Mouse (Mus musculus): Measurements from ENCODE around the gene Tmem210.

Gene Tmem210

DNA sequence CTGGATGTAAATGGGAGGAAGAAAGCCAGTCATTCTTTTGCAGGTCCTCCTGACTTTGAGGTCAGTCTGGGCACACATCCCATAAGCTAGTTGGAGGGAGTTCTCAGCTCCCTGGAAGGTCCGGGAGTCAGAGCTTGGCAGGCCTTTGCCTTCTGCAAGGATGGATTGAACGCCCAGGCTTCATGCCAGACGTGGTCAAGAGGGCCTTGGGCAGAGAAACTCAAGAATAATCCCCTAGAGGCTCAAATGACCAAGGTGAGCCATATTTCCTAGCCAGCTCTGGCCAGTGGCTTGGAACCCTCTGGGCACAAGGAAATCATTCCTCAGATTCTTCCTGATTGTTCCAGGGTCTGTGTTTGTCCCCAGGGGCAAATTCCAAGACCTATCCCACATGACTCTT, 23.1 kb upstream of the Tmem210 start:
- no peak for DNase-seq (ENCODE audit: low read depth, low spot score)

DNA sequence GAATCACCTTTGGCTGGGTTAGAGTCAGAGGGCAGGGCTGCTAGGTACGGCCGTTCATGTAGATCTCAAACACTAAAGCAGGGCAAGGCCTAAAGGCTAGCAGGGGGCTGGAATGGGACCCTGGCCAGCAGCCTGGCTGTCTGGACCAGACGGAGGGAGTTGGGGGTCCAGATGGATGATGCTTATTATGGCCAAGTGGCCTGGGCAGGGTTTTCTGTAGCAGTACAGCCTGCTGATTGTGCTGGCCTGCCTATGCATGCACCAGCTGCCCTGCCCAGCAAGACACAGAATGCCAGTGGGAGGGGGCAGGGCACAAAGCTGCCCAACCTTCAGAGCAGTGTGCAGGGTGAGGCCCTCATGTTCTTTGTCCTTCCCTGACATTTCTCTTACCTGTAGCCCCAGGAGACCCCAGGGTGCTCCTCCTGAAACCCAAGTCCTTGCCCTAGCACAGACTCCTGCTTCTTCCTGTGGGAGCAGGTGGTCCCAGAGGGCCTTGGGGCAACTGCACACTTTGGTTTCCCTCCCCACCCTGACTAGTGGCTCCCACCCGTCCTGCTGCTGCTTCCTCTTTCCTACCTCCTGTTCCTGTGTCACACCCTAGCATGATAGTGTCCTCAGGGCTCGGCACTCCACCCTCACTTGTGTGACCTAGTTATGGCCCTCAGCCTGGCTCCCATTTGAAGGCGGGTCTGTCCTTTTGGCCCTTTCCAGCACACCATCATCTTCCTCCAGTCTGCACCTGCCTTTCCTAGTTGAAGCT, 21.9 kb upstream of the Tmem210 start:
- no peak for DNase-seq (ENCODE audit: low read depth, low spot score)

- no peak for DNase-seq (ENCODE audit: low read depth, low spot score)
These were observed 21.2 kb upstream of the Tmem210 start for GRCm38 (mm10) chr2:25266720-25267119.

DNA sequence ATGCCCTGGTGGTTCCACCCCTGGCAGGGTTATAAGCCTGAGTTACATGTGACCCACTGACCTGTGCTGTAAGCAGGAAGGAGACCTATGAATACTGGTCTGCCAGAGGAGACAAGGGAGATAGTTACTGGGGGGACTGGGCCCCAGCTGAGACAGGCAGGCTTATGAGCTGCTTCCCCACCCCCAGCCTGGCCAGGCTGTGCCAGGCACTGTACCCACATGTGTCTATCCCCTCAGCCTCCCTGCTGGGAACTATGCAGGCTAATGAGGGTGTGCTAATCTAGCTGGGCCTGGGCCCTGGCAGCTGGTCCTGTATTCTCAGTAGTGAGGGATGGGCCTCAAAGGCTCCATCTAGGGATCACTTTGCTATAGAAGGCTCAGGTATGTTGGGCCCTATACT, 20.7 kb upstream of the Tmem210 start:
- no peak for DNase-seq (ENCODE audit: low read depth, low spot score)

DNA sequence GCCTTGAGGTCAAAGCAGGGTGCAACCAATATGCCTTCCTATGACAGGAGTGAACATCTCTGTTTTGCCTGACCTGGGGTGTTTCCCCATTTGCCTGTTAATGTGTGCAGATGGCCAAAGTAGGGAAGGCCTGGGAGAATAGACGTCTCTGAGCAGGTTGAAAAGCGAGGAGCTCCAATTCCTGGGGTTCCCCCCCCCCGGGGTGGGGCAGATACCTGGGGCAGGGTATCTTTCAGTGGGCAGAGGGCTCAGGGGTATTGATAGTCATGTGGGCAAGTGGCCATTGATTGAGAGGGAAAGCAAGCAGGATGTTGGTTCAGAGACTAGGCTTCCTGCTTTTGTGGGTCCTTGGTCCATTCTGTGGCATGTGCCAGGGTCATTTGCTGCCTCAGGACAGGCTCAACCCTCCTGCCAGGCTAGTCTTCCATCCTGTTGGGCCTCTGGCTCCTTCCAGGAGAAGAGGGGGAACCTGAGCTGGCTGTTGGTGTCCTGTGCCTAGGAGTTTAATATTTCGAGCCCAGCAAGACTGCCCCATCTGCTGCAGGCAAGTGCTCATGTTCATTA, 20.1 kb upstream of the Tmem210 start:
- DNase-seq (ENCODE audit: low read depth, low spot score): no peak

DNA sequence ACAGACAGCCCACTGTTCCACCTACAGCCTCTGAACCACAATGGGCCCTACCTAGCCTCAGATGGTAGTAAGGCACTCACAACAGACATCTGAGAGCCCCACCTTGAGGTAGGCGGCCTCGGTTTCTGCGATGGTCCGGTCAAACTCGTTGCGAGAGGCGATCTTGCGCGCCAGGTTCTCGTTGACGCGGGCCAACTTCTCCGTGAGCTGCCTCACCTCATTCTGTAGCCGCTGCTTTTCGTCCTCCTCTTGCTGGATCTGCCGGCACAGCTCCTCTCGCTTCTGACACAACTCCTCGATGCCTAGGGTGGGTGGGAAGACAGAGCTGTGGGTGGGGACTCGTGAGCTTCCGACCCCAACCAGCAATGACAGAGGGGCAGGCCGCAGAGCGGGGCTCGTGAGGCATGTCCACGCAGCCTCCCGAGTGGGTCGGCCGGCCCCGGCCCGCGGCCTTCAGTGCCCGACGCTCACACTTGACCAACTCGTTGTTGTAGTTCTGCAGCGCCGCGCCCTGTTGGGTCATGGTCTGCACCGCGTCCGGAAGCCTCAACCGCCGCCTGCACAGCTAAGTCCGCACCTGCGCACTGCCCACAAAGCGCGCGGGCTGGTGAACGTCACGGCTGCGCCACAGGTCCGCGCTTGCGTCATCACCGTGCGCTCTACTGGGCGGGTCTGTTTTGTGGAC, 16.0 kb upstream of the Tmem210 start, which contains the start of the genes Ssna1 and Anapc2:
Gene Ssna1, minus strand, starts transcription at position 612 of the 685 bp plus-strand sequence.
Gene Anapc2, plus strand, starts transcription at position 652 of the 685 bp plus-strand sequence.
- DNase-seq (ENCODE audit: low read depth, low spot score): peak; percentile 97

GRCm38 (mm10) chr2:25272515-25272914, 15.4 kb upstream of the Tmem210 start:
- no peak for DNase-seq (ENCODE audit: low read depth, low spot score)

GRCm38 (mm10) chr2:25273010-25273409, 14.9 kb upstream of the Tmem210 start:
- no peak for DNase-seq (ENCODE audit: low read depth, low spot score)

DNA sequence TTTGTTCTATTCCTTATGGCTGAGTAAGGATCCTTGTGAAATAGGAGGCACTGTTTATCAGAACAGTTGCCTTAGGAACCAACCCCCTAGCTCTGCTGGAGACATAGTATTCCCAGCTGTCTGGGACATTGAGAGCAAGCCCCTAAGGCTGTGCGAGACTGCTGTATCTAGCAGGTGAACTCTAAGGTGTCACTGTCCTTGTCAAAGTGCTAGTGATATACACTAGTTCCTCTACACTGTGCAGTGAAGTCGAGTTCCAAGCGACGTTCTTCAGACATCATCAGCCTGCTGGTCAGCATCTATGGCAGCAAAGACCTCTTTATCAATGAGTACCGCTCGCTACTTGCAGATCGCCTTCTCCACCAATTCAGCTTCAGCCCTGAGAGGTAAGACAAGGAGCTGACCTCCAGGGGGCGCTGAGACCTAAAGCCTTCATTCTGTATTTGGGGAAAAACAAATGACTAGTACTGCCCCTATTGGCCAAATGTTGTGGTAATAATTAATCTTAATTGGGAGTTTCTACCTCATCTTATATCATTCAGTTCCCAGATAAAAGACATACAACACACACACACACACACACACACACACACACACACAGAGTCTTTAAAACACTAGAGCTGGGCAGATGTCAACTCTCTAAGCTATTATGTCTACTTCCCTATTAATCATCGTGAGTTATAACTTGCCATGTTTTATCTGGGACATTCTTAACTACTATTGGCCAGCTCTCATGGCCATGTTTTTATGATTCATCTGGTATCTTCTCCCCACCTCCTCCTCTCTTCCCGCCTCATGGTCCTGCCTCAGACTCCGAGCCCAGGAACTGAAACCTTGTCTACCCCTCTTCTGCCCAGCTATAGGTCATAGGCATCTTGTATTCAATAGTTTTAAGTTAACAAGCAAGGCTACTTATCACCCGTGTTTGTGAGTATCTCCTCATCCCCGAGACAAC, 8.7 kb upstream of the Tmem210 start:
- peak; percentile 81 for DNase-seq (ENCODE audit: low read depth, low spot score)

DNA sequence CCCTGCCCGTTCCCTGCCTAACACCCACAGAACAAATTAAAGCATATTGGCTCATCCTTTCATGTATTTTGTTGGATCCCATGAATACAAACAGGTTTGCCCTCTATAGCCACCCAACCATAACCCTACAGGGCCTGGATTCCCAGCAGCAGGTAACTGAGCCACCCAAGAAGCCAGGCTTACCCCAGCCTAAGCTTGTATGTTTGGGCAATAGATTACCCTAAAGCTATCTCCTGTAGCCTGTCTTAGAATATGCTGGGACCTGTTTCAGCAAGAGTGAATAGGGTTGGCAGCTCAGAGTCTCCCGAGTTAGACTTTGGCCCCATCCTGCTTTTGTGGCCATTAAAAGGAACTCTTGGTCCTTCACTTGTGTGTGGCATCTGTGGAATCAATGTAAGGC, 2.4 kb upstream of the Tmem210 start:
- DNase-seq (ENCODE audit: low read depth, low spot score): no peak

GRCm38 (mm10) chr2:25286314-25286713, 1.6 kb upstream of the Tmem210 start:
- no peak for DNase-seq (ENCODE audit: low read depth, low spot score)

DNA sequence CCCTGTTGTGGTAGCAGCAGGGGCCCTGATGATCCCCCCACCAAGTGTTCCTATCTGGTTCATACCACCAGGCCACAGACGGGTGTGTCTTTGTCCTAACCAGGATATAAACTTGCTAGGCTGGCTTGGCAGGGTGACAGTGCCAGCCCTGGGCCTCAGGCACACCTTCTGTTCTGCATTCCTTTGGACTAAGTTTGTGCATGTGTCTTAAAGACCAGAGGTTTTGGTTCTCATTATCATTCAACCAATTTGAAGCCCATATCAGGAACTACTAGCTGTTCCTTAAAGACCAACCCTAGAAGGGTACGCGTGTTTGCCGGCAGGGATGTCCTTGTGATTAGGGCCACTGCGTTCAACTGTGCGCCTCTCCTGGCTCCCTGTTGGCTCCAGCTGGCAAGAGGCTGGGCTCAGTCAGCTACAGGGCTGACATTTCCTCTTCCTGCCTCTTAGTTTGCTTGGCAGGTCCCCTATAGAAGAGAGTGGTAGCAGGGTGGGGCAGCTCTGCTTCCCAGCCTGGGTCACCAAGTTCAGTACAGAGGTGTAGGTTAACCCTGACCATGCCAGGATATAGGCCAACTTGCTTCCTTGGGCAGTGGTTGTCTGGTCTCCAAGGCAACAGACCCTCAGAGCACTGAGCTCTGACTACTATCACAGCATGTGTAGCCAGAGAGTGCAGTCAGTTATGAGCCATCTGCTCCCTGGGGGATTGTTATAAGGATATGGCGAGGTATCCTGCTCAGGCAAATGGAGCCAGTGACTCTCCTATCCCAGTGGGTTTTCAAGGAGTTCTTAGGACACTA, 908 bp upstream of the Tmem210 start:
- no peak for DNase-seq (ENCODE audit: low read depth, low spot score)

GRCm38 (mm10) chr2:25288734-25289345, 895 bp downstream of the Tmem210 start:
- DNase-seq (ENCODE audit: low read depth, low spot score): no peak

DNA sequence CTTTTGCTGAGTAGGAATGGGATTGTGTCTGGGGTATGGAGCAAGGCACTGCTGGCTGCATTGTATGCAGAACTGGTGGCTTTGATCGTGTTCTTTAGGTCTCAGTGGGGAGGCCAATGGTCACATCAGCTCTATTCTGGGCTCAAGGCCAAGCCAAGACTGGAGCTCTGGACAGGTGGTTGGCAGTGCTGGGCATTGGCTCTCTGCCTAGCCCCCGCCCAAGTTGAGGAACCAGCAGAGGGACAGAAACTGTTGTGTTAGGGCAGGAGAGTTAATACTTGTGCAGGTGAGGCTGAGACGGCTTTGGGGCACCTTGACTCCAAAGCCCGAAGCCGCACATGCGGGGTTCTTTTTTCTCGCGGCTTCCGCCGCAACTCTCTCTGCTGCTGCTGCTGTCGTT, 1.7 kb downstream of the Tmem210 start, which contains the start of gene Lrrc26:
Gene Lrrc26, plus strand, starts transcription at position 265 of the 400 bp plus-strand sequence.
- DNase-seq (ENCODE audit: low read depth, low spot score): no peak

DNA sequence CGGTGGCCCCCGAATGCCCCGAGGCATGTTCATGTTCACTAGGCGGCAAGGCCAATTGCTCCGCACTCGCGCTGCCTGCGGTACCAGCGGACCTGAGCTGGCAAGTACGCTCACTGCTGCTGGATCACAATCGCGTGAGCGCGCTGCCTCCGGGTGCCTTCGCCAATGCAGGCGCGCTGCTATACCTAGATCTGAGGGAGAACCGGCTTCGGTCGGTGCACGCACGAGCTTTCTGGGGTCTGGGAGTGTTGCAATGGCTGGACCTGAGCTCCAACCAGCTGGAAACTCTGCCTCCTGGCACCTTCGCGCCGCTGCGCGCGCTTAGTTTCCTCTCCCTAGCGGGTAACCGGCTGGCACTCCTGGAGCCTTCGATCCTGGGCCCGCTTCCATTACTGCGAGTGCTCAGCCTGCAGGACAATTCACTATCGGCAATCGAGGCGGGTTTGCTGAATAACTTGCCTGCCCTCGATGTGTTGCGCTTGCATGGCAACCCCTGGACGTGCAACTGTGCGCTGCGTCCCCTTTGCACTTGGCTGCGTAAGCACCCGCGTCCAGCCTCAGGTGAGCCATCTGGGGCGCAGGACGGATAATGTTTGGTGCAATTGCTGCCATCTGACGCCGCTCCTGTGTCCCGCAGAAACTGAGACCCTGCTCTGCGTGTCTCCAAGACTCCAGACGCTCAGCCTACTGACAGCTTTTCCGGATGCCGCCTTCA, 2.3 kb downstream of the Tmem210 start:
- DNase-seq (ENCODE audit: low read depth, low spot score): no peak

DNA sequence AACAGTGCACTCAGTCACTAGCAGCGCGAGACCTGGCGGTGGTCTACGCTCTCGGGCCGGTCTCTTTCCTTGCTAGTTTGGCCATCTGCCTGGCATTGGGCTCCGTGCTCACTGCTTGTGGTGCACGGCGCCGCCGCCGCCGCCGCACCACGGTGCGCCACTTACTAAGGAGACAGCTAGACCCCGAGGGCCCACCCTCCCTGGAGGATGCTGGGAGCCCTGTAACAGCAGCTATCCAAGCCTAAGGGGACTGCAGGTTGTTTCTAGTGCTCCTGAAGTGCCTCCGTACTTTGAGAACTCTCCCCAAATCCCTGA, 2.8 kb downstream of the Tmem210 start:
- no peak for DNase-seq (ENCODE audit: low read depth, low spot score)

DNA sequence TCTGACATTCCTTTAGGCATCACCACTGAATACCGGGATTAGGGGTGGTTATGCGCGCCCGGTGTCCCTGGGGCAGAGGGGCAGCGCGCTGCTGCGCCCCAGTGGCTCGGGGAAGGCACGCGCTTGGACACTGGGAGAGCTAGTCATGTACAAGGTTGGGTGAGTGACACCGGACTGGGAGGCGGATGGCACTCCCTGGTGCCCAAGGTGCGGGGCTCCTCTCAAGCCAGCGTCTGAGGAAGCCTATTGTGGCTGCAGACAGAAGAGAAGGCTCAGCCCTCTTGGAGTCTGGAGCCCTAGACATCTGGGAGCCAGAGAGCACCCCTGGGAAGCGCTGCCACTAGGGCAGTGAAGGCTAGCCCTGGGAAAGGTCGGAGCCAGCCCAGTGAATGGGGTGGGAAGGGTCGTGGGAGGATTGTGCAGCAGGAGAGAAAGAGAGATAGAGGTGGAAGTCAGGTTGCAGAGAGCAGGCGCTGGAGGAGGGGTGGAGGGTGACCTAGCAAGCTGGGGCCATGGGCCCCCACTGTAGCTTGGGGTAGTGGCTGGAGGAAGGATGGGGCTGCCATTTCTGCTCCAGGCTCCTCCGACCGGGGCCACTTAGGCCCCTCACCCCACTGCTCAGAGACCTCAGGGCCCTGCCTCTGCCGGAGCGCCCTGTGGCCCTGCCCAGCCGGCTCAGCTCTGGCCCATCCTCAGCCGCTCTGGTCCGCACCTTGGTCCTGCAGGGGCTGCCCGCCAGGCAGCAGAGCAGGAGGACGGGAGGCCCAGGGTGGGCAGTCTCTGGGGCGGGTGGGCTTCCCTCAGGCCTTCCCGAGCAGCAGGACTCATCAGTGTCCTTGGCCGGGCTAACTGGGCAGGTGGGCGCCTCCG, 3.5 kb downstream of the Tmem210 start:
- DNase-seq (ENCODE audit: low read depth, low spot score): no peak

DNA sequence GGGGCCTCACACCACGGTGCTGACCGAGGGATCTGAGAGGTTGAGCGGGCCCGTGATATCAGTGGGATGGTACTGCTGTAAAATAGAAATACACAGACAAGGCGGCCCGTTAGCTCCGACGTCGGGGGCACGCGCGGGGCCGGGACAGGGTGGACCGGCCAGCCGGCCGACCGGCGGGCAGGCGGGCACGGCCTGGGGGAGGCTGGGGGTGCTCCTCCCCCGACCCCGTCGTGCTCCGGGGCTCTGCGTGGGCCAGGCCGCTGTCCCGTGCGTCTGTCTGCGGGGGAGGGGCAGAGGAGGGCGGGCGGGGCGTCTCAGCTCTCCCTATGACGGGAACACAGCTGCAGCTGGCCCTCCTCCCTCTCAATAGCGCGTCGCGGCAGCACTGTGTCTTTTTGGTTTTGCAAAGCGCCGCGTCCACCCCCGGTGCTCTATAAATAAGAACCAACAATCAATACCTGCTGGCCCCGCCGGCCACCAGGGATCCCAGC, 4.2 kb downstream of the Tmem210 start:
- no peak for DNase-seq (ENCODE audit: low read depth, low spot score)

DNA sequence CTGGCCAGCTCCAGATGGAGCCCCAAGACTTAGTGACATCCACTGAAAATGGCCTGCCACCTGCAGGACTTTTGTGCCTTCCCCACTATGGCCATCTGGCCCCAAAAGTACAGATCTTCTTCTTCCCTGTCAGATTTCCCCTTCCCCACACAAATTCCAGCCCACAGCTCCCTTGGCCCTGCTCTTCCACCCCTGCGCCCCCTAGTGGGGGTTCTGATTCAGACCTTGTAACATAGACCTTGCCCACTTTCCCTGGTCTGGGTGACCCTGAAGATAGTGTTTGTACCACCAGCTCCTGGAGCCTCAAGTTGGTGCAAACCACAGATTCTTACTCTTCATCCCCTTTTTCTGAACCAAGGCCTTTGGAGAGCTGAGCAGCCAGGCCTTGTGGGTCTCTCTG, 4.9 kb downstream of the Tmem210 start:
- peak; percentile 57 for DNase-seq (ENCODE audit: low read depth, low spot score)
